Mouse (Mus musculus) c-Kit-positive CD71-positive TER-119-negative erythroid progenitor cells, embryonic 14.5 days (primary cell): ENCODE measurements around the gene Hist1h3g.

Experiments
- DNase-seq: peaks from one replicate; pipeline ENCODE4 v3.0.0-alpha.2; 2013; ENCODE audit warnings: low read depth

Hist1h3g gene

DNA sequence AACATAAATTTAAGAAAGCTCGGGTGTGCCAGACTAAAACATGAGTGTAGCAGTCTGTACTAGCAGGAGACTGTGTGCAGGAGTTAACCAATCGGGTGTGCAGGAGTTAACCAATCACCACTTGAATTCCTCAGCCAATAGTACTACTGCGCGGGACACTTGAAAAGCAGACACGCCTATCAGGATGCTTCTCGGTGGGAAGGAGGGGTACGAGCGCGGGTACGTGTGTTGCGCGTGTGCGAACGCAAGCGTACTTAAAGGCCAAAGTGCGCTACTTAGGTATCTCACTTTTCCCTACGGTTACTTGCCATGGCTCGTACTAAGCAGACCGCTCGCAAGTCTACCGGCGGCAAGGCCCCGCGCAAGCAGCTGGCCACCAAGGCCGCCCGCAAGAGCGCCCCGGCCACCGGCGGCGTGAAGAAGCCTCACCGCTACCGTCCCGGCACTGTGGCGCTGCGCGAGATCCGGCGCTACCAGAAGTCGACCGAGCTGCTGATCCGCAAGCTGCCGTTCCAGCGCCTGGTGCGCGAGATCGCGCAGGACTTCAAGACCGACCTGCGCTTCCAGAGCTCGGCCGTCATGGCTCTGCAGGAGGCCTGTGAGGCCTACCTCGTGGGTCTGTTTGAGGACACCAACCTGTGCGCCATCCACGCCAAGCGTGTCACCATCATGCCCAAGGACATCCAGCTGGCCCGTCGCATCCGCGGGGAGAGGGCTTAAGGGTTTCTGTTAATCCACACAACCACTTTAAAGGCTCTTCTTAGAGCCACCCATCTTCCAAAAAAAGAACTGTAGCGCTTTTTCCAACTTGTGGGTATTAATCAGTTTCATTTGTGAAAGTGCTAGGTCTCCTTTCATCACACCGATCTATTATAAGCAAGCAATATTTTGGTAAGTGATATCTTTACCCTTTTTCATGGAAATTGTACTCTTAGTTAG, at the start of gene Hist1h3g:
Gene Hist1h3g (plus strand): TSS at position 286 of the 939 bp plus-strand sequence.
- DNase-seq: peak; percentile 94

GRCm38 (mm10) chr13:23488400-23489322, 46.6 kb upstream of the Hist1h3g start, which contains the start of gene Btn2a2:
Gene Btn2a2, minus strand, starts transcription at chr13:23488857.
- DNase-seq: no peak

GRCm38 (mm10) chr13:23490863-23491262, 44.4 kb upstream of the Hist1h3g start:
- no peak for DNase-seq

DNA sequence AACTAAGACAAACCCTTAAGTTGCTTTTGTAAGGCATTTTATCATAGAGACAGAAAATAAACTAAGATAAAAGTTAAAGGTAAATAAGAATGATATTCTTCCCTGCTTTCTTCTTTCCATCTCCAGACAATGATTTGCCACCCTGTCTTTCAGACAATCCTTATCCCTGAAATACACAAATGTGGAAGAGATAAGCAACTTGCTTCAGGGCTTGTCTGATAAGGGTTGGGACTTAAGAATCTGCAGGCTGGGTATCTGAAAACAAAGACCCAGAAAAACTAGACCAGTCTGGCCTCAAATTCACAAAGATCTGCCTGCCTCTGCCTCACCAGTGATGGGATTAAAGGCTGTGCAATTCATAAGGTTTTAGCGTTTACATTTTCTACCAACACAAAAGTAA, 44.0 kb upstream of the Hist1h3g start:
- DNase-seq: no peak

DNA sequence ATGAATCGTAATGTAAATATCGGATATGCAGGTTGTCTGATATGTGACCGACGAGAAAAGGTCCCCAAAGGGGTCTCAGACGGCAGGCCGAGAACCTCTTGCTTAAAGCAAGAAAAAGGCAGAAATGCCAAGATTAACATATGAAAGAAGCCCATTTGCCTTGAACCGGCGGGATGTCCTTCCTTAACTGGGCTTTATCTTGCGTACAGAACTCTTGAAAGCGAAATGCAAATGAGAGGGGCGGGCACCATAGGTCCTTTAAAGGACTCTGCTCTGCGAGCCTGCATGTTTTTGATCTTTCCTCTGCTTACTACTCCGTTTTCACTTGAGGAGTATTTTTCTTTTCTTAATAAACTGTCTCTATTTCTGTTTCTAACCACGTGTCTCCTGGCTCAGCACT, 43.2 kb upstream of the Hist1h3g start:
- DNase-seq: no peak

- no peak for DNase-seq
These were observed 39.7 kb upstream of the Hist1h3g start for GRCm38 (mm10) chr13:23495526-23495925.

DNA sequence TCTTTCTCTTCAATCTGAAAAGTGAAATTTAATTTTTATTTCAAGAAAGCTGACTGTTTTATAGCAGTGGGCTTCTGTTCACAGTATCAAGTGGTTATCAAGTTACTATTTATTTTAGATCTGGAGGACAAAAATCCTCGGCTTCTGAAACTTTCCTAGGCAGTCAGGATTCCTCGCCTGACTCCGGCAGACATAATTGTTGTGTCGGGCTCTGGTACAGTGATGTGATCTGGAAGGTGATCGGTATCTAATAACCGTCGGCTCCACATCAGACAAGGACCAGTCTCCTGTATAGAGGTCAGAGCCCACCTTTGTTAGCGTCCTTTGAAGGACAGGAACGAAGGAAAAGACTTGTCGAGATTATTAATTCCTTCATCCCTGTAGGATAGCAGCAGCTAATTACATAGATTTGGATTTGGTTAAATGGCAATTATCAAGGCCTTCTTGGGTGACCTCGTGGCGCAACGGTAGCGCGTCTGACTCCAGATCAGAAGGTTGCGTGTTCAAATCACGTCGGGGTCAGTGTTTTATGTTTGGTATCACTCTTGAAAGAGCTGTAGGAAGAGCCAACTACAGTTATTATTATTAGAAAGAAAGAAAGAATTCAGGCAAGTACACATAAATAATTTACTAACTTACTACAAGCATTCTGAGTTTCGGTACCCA, 37.4 kb upstream of the Hist1h3g start:
- DNase-seq: no peak

- DNase-seq: no peak
These were observed 36.6 kb upstream of the Hist1h3g start for GRCm38 (mm10) chr13:23498653-23499052.

GRCm38 (mm10) chr13:23499943-23500342, 35.3 kb upstream of the Hist1h3g start:
- no peak for DNase-seq

- DNase-seq: peak; percentile 79
These were observed 34.6 kb upstream of the Hist1h3g start for GRCm38 (mm10) chr13:23500424-23501200.

DNA sequence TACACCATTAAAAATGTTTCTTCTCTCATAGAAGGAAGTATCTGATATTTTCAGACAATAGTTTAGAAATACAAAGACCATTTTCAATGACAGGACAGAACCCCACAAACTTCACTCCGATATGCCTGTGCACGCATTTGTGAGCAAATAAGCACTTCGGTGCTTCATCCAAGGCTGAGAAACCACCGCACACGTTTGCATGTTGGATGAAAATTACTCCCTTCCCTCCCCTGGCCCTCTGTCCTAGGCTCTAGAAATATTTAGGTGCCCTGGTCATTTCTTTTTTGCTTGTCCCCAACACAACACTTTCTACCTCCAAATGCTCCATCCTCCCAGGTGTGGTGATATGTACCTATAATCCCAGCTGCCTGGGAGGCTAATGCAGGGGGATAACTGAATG, 33.7 kb upstream of the Hist1h3g start:
- DNase-seq: no peak

DNA sequence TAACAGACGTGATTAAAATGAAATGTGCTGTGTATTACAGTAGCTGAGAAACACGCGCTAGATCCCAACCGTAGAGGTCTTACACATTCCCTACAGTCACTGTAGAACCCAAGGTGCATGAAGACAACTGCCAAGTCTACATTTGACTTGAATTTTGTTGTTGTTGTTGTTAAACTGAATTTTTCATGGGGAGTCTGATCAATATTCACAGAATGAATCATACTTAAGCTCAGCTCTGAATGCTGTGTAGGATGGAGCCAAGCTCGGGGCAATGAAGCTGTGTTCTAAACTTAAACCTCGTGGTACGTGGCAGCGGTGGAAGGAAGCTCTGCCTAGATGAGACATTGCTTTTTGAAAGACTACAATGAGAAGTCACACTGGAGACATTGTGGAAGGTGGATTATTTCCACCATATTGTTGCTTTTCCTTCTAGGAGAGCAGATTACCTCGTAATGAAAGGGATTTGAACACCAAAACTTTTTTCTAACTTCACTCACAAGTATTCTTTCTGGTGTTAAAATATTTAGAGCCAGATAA, 33.1 kb upstream of the Hist1h3g start:
- no peak for DNase-seq

- DNase-seq: no peak
These were observed 32.3 kb upstream of the Hist1h3g start for GRCm38 (mm10) chr13:23502916-23503315.

DNA sequence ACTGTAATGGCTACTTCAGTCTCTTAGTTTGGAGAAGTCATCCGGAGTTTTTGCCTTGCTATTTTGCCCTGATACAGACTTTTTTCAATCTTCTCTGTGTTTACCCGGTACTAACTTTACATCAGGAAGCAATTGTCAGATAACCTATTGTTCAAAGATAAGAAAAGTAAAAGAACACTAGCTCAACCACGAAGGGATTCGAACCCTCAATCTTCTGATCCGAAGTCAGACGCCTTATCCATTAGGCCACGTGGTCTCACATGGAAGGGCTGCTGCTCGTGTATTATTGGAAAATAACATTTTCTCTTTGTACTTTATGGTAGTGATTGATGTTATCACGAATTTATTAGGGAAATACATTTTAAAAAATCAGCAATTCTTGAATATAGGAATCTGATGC, 31.4 kb upstream of the Hist1h3g start:
- no peak for DNase-seq

DNA sequence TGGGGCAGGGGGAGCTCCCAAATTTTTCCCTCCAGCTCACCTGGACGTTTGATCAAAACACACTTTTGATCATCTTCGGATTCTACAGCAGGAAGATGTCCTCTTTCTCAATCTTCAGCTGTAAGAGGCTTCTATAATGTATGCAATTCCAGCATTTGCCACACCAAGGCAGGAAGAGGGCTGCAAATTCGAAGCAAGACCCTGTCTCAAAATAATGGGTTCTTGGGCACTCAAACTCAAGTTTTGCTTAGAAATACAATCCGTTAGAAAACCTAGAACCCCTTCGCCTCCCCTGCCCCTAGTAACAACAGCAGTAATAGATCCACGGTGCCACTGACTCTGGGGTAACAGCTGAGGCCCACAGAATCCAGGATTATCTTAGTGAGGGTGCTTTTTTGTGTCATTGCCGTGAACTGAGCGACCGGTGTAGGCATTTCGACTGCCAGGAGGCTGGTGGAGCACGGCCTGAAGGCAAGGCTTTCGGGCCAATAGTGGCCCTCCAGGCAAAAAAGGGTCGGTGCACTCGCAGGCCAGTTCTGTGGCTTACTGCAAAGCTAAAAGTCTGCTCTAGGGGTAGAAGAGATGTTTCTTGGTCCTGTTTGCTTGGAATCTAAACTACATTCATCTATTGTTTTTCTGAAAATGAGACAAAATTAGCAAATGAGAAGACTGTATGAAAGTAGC, 29.4 kb upstream of the Hist1h3g start:
- DNase-seq: no peak

DNA sequence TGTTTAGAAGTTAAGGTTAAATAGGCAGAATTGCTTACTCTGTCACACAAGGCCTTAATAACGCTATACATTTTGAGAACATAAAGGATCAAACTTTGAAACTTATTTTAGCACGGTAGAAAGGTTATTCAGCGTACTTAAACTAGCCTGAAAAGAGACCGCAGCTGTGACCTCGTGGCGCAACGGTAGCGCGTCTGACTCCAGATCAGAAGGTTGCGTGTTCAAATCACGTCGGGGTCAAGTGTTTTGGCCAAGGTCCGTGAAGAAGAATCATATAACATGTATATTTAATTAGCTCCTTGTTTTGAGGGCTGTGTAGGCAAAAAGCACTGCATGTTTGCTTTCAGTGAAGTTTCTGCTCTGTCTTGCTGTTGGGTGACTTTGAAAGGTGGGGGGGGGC, 28.9 kb upstream of the Hist1h3g start:
- no peak for DNase-seq

DNA sequence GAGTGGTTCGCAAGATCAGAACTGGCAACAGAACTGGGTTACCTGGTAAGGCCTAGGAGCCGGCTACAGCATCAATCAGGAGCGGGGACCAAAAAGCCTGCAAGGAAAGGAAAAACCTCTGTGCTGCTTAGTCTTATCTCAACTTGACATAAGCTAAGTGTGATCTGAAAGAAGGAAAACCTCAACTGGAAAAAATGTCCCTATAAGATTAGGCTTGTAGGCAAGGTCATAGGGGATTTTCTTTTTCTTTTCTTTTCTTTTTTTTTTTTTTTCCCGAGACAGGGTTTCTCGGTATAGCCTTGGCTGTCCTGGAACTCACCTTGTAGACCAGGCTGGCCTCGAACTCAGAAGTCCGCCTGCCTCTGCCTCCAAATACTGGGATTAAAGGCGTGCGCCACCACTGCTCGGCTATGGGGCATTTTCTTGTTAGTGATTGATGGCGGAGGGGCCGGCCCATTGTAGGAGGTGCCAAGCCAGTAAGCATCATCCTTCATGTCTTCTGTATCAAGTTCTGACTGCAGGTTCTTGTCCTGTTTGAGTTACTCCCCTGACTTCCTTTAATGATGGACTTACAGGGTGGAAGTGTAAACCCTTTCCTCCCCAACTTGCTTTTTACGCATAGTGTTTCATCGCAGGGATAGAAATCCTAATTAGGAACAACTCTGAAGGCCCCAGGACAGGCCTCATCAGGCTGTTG, 28.3 kb upstream of the Hist1h3g start:
- DNase-seq: no peak

DNA sequence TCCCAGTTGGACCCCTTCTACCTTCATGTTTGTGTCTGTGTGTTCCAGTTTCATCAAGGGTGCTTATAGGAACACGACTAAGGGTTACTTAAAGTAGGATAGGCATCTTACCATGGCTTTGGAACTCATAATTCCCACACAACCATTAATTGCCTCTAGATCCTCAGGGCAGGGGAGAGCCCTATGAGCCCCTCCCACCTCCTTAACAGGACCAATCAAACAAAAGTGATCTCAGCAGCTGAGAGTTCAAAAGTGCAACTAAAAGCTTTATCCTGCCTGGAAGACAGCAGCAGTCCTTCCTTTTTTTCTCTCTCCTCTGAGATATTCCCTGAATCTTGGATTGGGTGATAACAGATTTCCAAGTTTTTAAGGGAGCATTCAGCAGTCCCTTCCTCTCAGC, 25.1 kb upstream of the Hist1h3g start:
- DNase-seq: no peak

- DNase-seq: no peak
These were observed 21.7 kb upstream of the Hist1h3g start for GRCm38 (mm10) chr13:23513517-23513916.

GRCm38 (mm10) chr13:23515281-23515680, 19.9 kb upstream of the Hist1h3g start:
- no peak for DNase-seq
